Mouse (Mus musculus): ENCODE measurements around the gene Arg2. TPM values are rescaled to one million over a fixed set of nuclear protein-coding genes. Genes with fewer than 3 reads are reported as not detected.

Arg2 gene
- polyA plus RNA-seq (2015; fragmentation: Nextera tagmentation; extraction: Ambion mirVana): 0.06 and 0.18 TPM in 2 replicates

DNA sequence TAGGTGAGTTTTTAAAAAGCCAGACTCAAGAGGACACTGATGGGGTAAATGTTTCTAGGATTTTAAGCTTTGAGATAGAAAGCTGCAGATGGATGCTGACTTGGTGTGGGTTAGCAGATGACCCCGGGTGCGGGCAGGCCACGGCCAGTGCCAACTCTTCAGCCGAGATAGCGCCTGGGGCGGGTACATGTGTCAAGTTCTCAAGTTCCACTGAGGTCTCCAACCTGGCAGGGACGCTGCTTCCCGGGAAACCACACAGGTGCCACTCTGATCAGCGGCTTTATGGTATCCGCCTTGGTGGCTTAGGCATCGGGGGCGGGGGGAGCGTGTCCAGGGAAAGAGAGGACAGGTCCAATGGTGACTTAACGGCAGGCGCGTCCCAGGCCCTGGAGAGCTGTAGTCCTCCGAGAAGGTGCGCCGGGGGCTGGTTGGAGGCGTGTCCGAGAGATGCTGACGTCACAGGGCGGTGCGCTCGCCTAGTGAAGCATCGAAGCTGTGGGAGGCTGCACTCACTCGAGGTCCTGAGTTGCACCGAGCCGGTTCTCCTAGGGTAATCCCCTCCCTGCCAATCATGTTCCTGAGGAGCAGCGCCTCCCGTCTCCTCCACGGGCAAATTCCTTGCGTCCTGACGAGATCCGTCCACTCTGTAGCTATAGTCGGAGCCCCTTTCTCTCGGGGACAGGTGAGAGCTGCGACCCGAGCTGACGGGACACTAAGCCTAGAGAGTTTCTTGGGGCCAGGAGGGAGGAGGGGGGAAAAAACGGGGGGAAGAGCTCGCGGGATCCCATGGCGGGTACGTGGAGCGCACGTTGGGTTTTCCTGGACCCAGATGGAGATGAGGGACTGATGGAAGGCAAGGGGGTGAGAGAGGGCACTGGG, at the start of gene Arg2:
Gene Arg2, plus strand, starts transcription at position 479 of the 879 bp plus-strand sequence.
- Histone ChIP-seq H3K27ac (replicated peaks) (no peak within 1 kb of the TSS), H3K4me3 (replicated peaks) (peak within 1 kb of the TSS; percentile 30), H3K36me3 (replicated peaks) (no peaks in the 10 kb centered on the region), H3K27me3 (peaks cover 62% of the 10 kb centered on the region), H3K9me3 (replicated peaks) (no peaks in the 10 kb centered on the region), H3K4me2 (peak within 1 kb of the TSS; percentile 61), H3K9ac (no peak within 1 kb of the TSS), H3K4me1 (replicated peaks) (peaks cover 10% of the 10 kb centered on the region)
- no peak for ATAC-seq (ENCODE audit: insufficient read depth)
- under 1% methylated on average over 47 of the region's 47 CpGs for WGBS (ENCODE audit: insufficient replicate concordance)

DNA sequence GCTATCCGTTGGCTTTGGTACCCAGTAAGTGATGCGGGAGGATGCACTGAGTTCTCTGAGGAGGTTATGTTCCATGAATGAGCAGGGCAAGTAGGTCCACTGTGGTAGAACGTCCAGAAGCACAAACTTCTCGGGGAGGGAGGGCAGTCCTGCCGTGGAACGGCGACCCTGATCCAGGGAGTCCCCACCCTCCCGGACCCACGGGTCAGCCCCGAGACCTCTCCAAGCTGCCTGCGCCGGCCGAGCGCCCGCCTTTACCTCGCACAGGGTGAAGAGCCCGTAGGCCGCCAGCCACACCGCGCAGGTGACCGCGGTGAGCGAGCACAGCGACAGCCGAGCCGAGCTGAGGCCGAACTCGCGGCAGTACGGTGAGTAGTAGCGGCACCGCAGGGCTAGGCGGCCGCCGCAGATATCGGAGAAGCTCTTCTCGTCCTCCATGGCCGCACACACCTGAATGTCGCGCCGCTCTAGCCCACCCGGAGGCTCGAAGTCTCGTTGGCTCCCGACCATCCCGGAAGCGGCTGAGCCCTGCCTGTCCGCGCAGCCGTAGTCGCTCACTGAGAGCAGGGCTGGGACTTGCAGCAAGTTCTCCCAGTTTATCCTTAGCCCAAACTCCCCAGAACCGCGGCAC, 41.3 kb upstream of the Arg2 start, which contains the start of gene Pigh:
Gene Pigh, minus strand, starts transcription at position 470 of the 631 bp plus-strand sequence.
- H3K4me3 ChIP-seq (replicated peaks): peak within 1 kb of the TSS; percentile 84
- peak within 1 kb of the TSS; percentile 81 for H3K4me2 ChIP-seq
- under 1% methylated on average over 53 of the region's 53 CpGs for WGBS (ENCODE audit: insufficient replicate concordance)
- H3K36me3 ChIP-seq (replicated peaks): 0 out of 2 replicates have a peak, but pooled peaks cover under 1% of the 10 kb centered on the region
- H3K4me1 ChIP-seq (replicated peaks): peaks cover 10% of the 10 kb centered on the region
- ATAC-seq (ENCODE audit: insufficient read depth): peak; percentile 96
- H3K9me3 ChIP-seq (replicated peaks): no peaks in the 10 kb centered on the region
- no peaks in the 10 kb centered on the region for H3K27me3 ChIP-seq
- H3K27ac ChIP-seq (replicated peaks): no peak within 1 kb of the TSS; the same call in 1 of the 2 replicates
- H3K9ac ChIP-seq: peak within 1 kb of the TSS; percentile 75

DNA sequence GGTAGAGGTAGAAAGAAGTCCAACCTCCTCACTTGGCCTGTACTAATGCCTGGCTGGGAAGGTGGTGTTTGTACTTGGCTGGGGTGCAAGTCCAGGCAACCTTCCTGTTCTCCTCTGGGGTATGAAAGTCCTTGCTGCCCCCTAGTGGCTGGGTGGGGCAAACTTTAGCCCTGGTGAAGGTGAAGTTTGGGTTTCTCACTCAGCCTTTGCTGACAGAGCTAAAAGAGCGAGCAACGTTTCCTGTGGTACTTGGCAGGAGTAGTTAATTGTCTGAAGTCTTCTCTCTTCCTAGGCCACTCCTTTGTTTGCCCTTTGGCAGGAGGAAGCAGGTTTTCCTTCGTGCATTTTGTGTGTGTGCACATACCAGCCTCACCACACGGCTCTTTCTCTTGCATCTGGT, 38.0 kb upstream of the Arg2 start:
- H3K9ac ChIP-seq: no peak overlapping the region
- H3K36me3 ChIP-seq (replicated peaks): no peaks in the 10 kb centered on the region
- H3K9me3 ChIP-seq (replicated peaks): no peaks in the 10 kb centered on the region
- 24% methylated on average over 4 of the region's 4 CpGs for WGBS (ENCODE audit: insufficient replicate concordance)
- H3K27me3 ChIP-seq: no peaks in the 10 kb centered on the region
- no peak overlapping the region for H3K4me2 ChIP-seq
- H3K4me3 ChIP-seq (replicated peaks): no peak overlapping the region
- H3K4me1 ChIP-seq (replicated peaks): peaks cover 10% of the 10 kb centered on the region
- no peak for ATAC-seq (ENCODE audit: insufficient read depth)
- no peak overlapping the region for H3K27ac ChIP-seq (replicated peaks)

DNA sequence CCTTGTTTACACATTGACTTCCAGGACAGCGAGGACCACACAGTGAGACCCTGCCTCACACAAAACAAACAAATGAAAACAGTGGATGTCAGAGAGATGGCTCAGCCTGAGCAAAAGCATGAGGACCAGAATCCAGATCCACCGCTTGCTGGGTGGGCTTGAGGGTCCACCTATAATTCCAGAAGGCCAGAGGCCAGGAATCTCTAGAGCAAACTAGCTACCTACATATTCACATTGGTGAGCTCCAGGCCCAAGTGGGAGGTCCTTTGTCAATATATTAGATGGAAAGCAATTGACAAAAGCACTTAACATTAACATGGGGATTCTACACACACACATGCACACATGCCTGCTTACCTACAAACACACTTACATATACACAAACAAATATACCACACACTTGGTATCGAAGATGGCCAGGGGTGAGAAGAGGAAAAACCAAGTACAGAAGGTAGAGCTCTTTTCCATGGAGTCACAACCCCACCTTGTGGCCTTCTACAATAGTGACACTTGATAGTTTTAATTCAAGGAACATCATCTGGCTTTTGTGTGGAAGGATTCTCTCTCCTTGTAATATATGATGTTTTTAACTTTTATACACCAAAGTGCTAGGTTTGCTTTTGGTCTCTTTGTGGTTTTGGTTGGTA, 33.3 kb upstream of the Arg2 start:
- H3K27me3 ChIP-seq: peaks cover 11% of the 10 kb centered on the region; the same call in 1 of the 2 replicates
- H3K4me1 ChIP-seq (replicated peaks): no peaks in the 10 kb centered on the region
- 51% methylated on average over 3 of the region's 3 CpGs for WGBS (ENCODE audit: insufficient replicate concordance)
- ATAC-seq (ENCODE audit: insufficient read depth): no peak
- H3K27ac ChIP-seq (replicated peaks): no peak overlapping the region
- no peaks in the 10 kb centered on the region for H3K9me3 ChIP-seq (replicated peaks)
- H3K36me3 ChIP-seq (replicated peaks): no peaks in the 10 kb centered on the region
- no peak overlapping the region for H3K4me3 ChIP-seq (replicated peaks)
- H3K4me2 ChIP-seq: no peak overlapping the region
- no peak overlapping the region for H3K9ac ChIP-seq

DNA sequence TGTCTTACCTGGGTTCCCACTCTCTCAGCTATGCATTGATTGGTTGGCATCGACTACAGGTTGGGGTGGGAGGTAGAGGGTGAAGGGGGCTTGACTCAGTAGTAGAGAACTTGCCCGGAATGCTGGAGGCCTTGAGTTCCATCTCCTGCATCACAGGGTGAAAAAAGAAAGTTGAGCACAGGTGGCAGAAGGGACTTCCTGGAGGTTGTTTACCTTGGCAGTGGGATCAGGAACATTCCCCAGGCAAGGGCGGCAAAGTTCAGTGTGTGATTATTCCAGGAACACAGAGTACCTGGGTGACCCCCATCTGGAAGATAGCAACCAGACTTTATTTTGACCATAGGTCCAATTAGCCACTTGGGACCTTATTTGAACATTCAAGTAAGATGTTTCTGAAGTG, 26.8 kb upstream of the Arg2 start:
- Histone ChIP-seq H3K9ac (no peak overlapping the region), H3K27ac (replicated peaks) (no peak overlapping the region), H3K4me1 (replicated peaks) (no peaks in the 10 kb centered on the region), H3K27me3 (peaks cover 11% of the 10 kb centered on the region), H3K36me3 (replicated peaks) (no peaks in the 10 kb centered on the region), H3K4me2 (no peak overlapping the region), H3K9me3 (replicated peaks) (no peaks in the 10 kb centered on the region), H3K4me3 (replicated peaks) (no peak overlapping the region)
- ATAC-seq (ENCODE audit: insufficient read depth): no peak
- 58% methylated on average over 3 of the region's 3 CpGs for WGBS (ENCODE audit: insufficient replicate concordance)

DNA sequence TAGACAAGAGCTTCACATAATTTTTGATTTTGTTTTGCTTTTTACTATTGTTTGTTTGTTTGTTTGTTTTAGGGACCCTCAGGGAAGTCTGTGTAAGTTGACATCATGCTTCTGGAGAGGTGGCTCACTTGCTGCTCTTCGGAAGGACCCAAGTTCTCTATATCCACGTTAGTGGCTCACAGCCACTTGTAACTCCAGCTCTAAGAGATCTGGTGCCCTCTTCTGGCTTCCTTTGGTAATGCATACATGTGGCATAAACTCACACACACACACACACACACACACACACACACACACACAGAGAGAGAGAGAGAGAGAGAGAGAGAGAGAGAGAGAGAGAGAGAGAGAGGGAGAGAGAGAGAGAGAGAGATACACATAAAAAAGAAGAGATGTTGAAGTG, 26.0 kb upstream of the Arg2 start:
- H3K9me3 ChIP-seq (replicated peaks): no peaks in the 10 kb centered on the region
- no peak overlapping the region for H3K4me3 ChIP-seq (replicated peaks)
- ATAC-seq (ENCODE audit: insufficient read depth): no peak
- 53% methylated on average over 2 of the region's 2 CpGs for WGBS (ENCODE audit: insufficient replicate concordance)
- H3K27me3 ChIP-seq: peaks cover 11% of the 10 kb centered on the region
- no peak overlapping the region for H3K4me2 ChIP-seq
- H3K9ac ChIP-seq: no peak overlapping the region
- H3K4me1 ChIP-seq (replicated peaks): no peaks in the 10 kb centered on the region
- H3K36me3 ChIP-seq (replicated peaks): no peaks in the 10 kb centered on the region
- H3K27ac ChIP-seq (replicated peaks): no peak overlapping the region

DNA sequence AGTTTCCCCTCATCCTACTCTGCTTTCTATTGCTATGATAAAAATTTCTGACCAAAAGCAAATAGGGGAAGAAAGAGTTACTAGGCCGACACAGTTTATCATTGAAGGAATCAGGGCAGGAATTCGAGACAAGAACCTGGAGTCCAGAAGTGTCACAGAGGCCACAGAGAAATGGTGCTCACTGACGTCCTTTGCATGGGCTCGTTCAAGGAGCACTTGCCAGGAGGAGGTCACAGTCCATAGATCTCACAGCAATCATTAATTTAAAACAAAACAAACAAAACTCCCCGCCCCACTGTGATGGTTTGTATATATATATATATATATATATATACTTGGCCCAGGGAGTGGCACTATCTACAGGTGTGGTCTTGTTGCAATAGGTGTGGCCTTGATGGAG, 25.3 kb upstream of the Arg2 start:
- Histone ChIP-seq H3K27ac (replicated peaks) (no peak overlapping the region), H3K9ac (no peak overlapping the region), H3K9me3 (replicated peaks) (no peaks in the 10 kb centered on the region), H3K4me3 (replicated peaks) (no peak overlapping the region), H3K36me3 (replicated peaks) (no peaks in the 10 kb centered on the region), H3K27me3 (peaks cover 5% of the 10 kb centered on the region), H3K4me2 (no peak overlapping the region), H3K4me1 (replicated peaks) (no peaks in the 10 kb centered on the region)
- no peak for ATAC-seq (ENCODE audit: insufficient read depth)
- 58% methylated on average over 5 of the region's 5 CpGs for WGBS (ENCODE audit: insufficient replicate concordance)

DNA sequence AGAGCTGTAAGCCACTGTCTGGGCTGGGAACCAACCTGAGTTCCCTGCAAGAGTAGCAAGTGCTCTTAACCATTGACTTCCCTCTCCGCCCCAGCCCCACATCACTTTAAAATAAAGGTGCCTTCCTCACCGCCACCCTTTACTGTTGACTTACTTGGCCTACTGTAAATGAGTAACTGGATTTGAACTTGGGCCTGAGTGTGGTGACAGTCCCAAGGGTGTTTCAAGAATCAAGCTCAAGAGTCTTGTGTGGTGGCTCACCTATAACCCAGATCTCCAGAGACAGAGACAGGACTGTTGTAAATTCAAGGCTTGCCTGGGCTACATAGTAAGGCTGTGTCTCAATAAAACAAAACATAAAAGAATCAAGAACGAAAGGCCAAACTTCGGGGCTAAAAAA, 11.6 kb upstream of the Arg2 start:
- no peaks in the 10 kb centered on the region for H3K36me3 ChIP-seq (replicated peaks)
- no peak overlapping the region for H3K9ac ChIP-seq
- no peaks in the 10 kb centered on the region for H3K9me3 ChIP-seq (replicated peaks)
- H3K4me2 ChIP-seq: no peak overlapping the region
- no peaks in the 10 kb centered on the region for H3K27me3 ChIP-seq
- WGBS (ENCODE audit: insufficient replicate concordance): 62% methylated on average over 4 of the region's 4 CpGs
- H3K27ac ChIP-seq (replicated peaks): no peak overlapping the region
- H3K4me3 ChIP-seq (replicated peaks): no peak overlapping the region
- no peak for ATAC-seq (ENCODE audit: insufficient read depth)
- no peaks in the 10 kb centered on the region for H3K4me1 ChIP-seq (replicated peaks)

DNA sequence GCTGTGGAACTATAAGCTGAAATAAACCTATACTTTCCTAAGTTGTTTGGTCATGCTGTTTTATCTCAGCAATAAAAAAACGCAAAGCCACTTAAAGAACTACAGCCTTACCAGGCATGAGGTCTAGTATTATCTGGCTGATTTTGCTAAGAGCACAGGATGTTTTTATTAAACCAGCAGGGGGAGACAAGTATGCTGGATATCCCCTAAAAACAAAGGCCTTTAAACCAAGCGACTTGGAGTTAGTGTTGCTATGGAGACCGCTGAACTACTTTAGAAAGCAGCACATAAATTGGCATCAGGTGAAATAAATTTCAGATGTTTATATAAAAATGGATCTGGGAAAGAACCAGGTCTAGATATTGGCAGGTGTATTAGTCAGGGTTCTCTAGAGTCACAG, 7.8 kb upstream of the Arg2 start:
- Histone ChIP-seq H3K4me2 (no peak overlapping the region), H3K27ac (replicated peaks) (no peak overlapping the region), H3K9ac (no peak overlapping the region), H3K9me3 (replicated peaks) (no peaks in the 10 kb centered on the region), H3K4me3 (replicated peaks) (no peak overlapping the region), H3K4me1 (replicated peaks) (no peaks in the 10 kb centered on the region), H3K27me3 (no peaks in the 10 kb centered on the region), H3K36me3 (replicated peaks) (no peaks in the 10 kb centered on the region)
- no peak for ATAC-seq (ENCODE audit: insufficient read depth)
- WGBS (ENCODE audit: insufficient replicate concordance): 30% methylated on average over 3 of the region's 3 CpGs

DNA sequence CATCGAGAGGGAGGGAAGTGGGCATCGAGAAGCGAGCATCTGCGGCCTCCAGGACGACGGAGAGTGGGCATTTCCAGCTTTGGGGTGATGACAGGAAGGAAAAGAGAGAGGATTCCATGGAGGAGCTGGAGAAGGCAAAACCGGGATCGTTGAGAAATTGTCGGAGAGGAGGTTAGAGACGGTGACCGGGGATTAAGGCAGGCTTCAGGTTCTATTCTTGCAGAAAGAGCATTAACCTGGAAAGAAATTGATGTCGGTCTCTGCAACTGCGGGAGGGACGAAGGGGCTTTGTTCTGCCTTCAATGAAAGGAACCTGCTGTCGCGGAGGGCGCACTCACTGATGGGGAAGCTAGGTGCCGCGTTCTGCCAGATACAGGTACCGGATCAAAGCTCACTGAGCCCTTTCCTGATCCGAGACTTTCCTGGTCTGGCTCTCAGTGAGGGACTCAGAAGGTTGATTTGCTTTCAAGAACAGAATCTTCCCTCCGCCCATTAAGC, 650 bp downstream of the Arg2 start:
- Histone ChIP-seq H3K4me2 (peak overlapping the region; percentile 61), H3K9ac (no peak overlapping the region), H3K9me3 (replicated peaks) (no peaks in the 10 kb centered on the region), H3K4me3 (replicated peaks) (peak overlapping the region; percentile 30; the same call in 1 of the 2 replicates), H3K27me3 (peaks cover 63% of the 10 kb centered on the region), H3K27ac (replicated peaks) (no peak overlapping the region), H3K36me3 (replicated peaks) (no peaks in the 10 kb centered on the region), H3K4me1 (replicated peaks) (peaks cover 10% of the 10 kb centered on the region)
- no peak for ATAC-seq (ENCODE audit: insufficient read depth)
- 1% methylated on average over 22 of the region's 22 CpGs for WGBS (ENCODE audit: insufficient replicate concordance)
